Mouse (Mus musculus) megakaryocyte-erythroid progenitor cell, adult 5-6 weeks (primary cell): ENCODE results near the gene Vps8. TPM values are rescaled to one million over a fixed set of nuclear protein-coding genes. Genes with fewer than 3 reads are reported as not detected.

Experiments
- ATAC-seq: replicated peaks from 2 replicates; pipeline ENCODE4 v1.8.0; 2016; ENCODE audit warnings: mild to moderate bottlenecking, inconsistent platforms; ENCODE audit not compliant: severe bottlenecking, poor library complexity, low FRiP score, low TSS enrichment
- total RNA-seq, 2 experiments: library from RNA; stranded (forward) in 1 of 2; stranded (reverse) in 1 of 2; fragments of 200-1000, 215-1000 nt in 1 of 2; fragments of >200 nt in 1 of 2; fragmentation: Nextera tagmentation in 1 of 2; gene quantifications; 2 replicates each; pipeline ENCODE4 v1.2.3; 2014 to 2017

Vps8 gene
- total RNA-seq, 2 experiments from 2014 or later = 16.0 to 24.2 TPM

DNA sequence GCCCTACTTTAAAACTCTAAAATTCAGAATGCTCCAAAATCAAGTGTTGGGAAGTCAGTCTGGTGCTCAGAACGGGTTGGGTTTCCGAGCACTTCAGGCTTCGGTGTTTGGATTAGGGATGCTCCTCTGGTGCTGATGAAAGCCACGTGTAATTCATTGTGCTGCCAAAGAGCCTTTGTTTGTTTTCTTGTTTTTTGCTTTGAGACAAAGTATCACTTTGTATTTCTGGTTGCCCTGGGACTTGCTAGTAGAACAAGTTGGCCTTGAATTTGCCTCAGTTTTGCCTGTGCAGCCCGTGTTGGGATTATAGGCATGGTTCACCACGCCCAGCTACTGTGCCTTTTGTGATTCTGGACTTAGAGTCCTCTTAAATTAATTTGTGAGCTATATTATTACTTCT is 29.7 kb downstream of the Vps8 start:
- no peak for ATAC-seq

DNA sequence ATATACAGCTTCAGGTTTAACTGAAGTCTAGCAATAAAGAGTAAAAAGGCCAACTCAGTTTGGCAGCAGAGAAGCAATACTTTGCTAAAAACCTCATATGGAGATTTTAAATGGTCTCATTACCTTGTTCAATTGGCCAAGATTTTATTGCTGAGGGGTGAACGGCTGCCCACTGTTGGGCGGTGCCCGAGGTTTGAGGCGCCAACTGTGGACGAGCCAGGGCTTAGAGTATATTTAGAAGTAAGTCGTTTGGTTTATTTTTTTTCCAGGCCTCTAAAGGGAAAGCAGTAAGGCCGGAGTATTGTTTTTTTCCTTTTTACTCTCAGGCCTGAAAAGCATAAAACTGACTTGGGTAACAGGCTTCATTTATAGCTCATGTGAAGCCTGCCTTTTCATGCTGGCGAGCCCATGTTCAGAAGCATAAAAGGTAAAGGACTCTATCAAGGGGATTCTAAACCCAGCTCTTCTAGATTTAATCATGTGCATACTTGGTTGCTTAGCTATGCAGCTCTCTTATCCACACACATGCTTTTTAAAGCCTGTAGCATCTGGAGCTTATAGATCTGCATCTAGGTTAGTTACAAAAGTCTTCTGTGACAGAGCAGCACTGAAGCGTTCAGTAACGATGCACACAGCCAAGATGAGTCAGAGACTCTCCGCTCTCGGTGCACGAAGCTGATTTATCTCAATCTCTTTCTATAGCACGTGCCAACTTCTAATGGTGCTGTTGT is 34.9 kb downstream of the Vps8 start:
- ATAC-seq = no peak

DNA sequence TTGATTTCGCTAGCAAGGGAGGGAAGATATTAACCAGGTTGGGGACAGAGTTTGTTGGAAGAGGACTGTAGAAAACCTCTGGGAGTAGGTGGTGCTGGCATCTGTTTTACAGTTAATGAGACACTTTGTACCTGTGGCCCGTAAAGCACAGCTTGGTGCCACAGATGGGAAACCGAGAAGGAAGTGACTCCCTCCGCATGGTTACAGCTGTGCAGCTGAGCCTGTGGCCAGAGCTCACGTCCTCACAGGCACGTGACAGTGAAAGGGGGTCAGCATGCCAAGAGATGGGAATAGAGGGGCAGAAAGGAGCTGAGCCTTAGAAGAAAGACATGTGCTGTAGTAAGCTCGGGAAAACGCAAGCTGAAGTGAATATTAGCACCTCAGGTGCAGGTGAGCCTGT is 43.0 kb downstream of the Vps8 start:
- ATAC-seq = no peak

DNA sequence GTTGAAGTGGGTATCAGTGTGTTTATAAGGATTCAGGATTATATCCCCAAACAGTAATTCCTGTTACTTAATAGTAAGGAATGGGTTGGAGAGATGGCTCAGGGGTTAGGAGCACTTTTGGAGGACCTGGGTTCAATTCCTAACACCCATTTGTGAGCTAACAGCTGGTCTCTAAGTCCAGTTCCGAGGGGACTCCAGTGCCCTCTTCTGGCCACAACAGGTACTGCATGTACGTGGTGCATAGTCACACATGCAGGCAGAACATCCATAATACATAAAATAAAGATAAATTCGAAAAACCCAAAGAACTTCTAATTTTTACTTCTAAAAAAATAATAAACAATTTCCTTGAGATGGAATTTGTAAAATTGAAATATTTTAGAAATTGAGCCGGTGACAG is 47.5 kb downstream of the Vps8 start:
- ATAC-seq = no peak

DNA sequence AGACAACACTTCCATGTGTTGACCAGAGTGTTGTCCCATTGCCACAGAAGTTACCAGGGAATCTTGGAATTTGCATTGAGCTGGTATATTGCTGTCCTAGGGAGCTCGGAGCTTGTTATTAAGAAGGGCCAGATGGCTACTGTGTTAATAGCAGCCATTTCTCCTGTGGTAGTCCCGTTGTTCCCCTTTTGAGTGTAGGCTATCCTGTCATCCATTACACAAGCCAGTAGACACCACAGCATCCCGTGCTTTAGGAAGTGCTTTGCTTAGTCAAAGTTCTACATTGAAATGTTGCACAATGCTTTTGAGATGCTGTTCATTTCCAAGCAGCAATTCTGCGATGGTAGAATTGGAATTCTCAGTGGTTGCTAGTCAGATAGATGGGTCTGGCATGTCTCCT is 54.2 kb downstream of the Vps8 start:
- no peak for ATAC-seq

DNA sequence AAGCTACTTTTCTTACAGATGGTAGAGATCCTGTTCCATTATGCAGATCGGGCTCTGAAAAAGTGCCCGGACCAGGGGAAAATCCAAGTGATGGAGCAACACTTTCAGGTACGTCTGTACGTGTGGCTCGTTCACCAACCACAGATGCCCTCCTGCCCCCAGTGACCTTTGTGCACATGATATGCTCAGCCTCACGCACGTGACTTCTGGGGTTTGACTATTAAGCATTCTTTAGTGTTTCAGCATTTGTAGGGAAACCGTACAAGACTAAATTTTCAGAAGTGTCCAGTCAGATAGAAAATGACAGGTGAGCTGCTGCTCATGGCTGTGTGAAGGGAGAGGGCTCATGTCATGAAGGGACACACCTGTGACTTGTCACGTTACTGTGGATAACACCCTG is 55.5 kb downstream of the Vps8 start:
- ATAC-seq = no peak

DNA sequence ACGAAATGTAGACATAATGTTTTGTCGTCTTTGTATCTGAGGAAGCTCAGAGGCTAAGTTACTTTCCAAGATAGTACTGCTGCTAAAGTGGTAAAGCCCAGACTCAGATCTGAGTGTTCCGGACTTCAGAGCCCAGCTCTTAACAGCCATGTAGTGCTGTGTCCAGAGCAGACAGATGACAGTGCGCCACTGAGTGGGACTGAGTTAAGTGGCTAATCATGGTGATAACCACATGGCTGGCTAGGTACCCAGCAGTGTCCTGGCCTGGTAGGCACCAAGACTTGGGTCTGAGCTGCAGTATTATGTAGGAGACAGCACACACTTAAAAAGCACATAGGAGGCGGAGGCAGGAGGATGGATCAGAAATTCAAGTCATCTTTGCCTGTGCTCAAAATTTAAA is 60.9 kb downstream of the Vps8 start:
- ATAC-seq = no peak

DNA sequence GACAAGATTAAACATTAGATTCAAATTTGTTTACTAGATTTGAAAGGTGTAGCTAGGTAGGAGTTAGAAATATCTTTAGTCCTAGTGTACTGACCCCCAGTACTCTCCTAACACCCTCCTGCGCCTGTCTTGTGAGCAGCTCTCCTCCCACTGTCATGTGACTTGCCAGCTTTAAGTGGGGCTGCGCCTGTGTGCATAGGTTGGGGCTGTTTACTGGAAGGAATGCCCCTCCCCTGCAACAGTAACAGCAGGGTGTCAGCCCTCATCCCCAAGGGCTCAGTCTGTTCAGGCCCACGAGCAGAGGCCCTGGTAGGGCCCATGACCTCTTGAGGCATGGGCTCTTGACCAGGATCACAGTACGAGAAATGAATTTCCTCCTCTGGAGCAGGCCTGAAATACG is 62.8 kb downstream of the Vps8 start:
- ATAC-seq = no peak

DNA sequence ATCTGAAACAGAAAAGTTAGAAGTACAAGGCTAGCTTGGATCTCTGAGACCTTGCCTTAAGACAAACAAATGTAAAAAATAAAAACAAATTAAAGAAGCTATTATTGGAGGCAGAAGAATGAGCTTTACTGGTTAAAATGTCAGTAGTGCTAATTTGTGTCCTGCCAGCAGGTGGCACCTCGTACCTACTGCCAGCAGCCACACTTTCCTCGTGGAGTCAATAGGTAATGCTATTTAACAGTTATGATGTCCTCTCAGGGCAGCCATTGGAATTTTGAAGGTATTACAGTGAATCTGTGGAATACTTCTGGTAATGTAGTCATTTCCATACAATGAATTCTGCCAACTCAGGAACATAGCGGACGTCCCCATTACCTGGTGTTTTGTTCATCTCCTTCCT is 65.5 kb downstream of the Vps8 start:
- peak; percentile 83 for ATAC-seq

DNA sequence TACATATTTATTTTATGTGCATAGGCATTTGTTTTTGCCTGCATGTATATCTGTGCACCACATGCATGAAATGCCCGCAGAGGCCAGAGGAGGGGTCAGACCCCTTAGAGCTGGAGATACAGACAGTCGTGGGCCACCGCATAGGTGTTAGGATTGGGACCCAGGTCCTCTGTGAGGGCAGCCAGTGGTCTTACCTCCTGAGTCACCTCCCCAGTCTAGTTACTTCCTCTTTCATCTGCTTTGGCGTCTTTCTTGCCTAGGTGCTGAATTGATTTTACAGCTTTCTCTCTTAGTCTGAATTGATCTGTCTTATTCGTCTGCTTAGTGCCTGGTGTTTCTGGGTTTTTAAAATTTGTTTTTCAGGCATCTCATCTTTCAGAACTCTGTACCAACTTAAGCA is 69.4 kb downstream of the Vps8 start:
- ATAC-seq = no peak

DNA sequence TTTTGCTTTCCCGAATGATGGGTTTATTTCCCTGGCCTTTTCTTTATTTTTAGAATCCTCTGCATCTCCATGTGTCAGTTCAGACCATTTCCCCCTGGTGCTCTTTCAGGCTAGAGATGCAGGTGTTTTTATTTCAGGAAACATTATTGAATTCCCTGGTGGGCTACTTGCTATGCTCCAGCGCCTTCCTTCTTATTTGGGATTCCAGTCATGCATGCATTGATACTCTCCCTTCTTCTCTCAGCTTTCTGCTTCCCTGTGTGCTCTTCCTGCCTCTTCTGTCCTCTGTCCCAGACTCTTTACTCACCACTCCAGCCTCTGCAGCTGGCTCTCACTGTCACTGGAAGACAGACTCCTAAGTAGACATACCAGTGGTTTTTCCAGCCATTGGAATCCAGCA is 70.0 kb downstream of the Vps8 start:
- no peak for ATAC-seq

DNA sequence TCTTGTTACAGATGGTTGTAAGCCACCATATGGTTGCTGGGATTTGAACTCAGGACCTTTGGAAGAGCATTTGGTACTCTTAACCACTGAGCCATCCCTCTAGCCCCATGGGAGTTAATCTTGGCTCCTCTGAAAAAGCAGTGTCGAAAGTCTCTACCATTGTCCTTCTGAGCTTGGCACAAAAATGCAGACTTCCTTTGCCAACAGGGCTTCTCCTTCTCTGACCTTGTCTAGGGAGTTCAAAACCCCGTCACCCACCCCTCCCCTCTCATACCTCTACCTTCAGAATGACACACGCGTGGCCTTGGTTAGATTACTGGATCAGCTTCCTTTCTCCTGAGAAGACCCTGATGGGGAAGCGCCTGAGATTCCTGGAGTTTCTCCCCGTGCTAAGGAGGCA is 71.8 kb downstream of the Vps8 start:
- ATAC-seq = no peak

DNA sequence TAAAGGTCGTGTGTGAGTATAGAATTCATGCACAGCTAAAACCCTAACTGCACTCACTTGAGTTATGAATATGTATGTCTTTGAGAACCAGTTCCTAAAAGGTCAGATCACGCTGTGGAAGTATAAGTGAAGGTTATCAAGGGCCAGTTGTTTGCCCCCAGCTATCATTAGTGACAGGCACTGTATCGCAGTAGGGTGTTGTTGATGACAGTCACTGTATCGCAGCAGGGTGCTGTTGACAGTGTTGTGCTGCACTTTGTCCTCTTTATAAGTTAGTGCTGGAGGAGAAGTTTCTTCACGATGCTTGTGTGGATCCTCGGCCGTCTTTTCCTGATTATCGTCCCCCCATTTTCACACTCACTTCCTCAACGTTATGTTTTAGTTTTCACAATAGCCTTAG is 73.9 kb downstream of the Vps8 start:
- no peak for ATAC-seq

DNA sequence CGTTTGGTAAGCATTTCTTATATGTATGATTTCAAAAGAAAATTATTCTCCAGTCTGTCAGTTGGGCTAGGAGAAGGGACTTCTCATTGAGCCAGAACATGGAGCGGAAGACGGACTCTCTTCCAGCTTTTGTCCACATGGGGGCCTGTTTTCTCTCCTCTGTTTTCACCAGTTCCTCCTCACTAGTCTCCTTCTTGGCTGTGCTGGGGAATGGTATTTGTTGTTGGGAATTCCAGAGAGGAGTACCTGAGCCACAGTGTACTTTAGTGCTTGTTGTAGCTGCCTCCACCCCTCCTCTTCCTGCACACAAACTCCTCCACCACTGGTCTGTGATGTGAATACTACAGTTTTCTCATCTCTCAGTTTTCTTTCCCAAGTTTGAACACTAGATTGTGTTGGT is 74.7 kb downstream of the Vps8 start:
- no peak for ATAC-seq

DNA sequence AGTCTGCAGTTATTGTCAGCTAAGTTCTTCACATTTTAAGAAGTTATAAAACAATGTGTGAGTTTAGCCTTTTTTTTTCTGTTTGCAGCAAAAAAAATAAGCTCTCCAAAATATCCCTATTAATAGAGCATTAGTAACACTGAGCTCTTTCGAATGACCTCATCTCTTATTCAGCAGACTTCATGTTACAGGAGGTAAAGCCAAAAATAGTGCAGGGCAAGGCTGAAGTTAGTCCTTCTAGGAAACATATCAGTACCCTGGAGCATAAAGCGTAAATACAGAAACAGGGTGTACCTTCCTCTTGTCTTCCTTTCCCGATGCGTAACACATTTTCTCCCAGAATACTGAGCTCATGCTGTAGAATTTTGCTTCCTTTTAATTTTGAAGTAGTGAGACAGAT is 76.1 kb downstream of the Vps8 start:
- no peak for ATAC-seq

DNA sequence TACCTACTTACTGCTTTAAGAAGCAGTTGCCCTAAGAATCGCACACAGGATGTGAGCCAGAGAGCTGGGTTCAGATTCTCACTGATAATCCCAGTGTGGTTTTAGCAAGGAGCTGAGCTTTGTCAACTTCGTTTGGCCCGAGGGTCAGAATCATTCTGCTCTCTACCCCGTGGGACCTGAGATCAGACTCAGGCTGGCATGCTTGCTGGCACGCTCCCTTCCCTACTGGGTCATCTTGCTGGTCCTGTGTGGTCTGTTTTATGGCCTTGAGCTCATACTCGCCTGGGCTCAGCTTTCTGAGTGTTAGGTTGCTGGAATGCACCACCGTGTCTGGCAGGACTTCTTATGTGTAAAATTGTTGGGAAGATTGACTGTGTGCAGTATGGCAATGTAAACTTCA is 76.7 kb downstream of the Vps8 start:
- ATAC-seq = no peak

DNA sequence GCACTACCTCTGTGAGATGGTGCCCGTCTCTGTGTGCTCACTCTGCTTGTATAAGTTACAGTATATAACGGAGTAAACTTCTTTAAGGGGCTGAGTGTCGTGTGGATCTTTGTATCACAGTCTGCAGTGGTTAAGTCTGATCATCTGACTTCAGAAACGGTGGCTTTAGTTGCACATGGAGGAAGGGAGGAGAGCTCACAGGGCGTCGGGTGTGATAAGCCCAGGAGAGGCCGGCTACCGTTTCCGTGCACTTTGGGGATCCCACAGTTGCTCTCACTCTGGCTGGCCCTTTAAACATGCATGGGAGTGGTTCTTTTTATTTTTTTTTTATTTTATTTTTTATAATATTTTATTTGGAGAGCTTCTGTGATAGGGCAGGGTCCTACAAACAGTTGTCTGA is 95.9 kb downstream of the Vps8 start:
- peak; percentile 88 for ATAC-seq

DNA sequence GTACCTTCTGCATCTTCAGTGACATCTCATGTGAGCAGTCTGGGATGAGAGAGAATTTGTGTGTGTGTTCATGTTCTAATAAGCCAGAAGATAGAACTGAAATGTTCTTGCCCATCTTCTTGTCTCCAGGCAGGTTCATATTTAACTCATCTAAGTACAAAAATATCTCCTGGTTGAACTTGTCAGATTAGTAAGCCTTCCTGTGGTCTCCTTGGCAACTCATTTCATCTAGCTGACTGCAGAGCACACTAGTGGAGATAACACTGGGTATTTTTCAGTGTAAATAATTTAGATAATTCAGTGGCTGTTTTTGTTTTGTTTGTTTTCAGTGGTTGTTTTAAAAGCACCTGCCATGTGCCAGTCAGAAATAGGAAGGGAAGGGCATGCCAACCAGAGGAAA is 96.9 kb downstream of the Vps8 start:
- peak; percentile 87 for ATAC-seq

DNA sequence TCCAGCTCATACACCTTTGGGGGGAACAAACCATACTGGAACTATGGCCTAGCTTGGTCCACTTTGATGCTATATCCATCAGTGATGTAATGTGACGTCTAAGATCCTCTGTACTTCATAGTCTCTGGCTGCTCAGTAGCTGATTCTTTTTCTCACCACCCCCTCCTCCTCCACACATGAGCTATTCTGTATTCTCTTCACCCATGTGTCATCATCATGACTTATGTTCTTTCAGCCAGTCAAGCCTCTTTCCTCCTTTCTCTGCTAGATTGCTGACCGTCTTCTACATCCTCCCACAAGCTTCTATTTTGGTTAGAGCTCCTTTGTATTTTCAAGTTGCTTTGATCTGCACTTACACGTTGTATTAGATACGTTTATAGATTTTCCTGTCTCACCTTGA is 100.8 kb downstream of the Vps8 start:
- ATAC-seq = no peak

DNA sequence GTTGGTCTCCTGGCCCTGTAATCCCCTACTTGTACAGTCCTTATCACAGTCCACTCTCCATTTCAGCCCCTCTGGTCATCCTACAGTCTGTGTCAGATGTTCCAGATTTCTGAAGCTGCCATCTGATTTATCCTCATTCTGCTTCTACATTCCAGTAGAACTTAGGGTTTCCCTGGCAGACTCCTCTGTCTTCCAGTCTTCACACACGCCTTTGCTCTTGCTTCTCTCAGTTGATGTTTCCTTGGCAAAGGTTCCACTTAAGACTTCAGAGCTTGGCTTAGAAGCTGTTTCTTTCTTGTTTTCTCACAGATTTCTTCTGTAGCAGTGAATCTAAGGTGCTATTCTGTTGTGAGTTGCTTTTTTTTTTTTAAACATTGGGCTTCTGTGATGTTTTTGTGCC is 102.5 kb downstream of the Vps8 start:
- no peak for ATAC-seq

DNA sequence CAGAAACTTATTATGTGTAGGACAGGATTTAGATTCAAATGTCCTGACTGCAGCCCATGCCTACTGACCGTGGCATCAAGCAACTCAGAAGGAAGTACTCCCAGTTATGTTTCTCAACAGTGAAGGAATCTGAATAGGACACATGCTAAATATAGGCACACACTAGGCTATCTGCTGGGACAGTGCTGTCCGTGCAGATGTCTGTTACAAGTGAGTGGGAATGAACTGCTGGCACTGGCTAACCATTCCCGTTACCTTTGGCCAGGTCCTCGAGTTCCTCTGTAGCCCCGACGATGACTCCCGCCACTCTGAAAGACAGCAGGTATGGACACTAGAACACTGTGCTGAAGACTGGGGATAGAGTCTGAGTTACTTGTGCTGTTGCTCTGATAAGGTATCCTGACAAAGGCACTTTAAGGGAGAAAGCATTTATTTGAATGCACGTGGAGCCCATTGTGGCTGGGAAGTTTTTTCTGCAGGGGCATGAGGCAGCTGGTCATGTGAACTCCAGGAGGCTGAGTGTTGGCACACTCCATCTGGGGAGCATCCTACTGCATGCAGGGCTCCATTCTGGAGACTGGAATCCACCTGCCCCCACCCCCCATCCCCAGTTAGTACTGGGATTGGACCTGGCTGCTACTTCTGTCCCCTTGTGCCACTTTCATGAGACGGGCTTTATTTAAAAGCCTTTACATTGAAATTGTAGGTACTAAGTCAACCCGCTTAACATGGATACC is 104.5 kb downstream of the Vps8 start:
- ATAC-seq = no peak
